Comparison of ENCODE assay signal across 15 mouse cellular contexts in the genomic region with DNA sequence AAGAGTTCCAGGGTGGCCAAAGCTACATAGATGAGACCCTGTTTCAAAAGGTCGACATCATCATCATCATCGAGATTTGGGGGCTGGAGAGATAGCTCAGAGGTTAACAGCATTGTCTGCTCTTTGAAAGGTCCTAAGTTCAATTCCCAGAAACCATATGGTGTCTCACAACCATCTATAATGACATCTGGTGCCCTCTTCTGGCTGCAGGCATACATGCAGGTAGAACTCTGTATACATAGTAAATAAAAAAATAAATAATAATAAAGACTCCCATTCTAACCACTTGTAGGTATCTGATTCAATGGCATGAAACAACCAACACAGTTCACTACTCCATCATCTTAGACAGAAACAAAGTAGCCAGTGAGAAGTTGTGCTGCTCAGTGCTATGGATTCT. TPM values are rescaled to one million over a fixed set of nuclear protein-coding genes. Genes with fewer than 3 reads are reported as not detected.
DNase-seq lines count a peak whose midpoint lies in the region; ATAC-seq and TF ChIP-seq lines count a peak whose summit lies in the region.
"Had no signal": no experiment of that assay in that cellular context is flagged by ENCODE, and none has a peak within 500 bp of the region (broad histone marks: within the 10 kb centered on the region; RNA-seq: fewer than 3 reads in every experiment).

No protein-coding gene starts in this region.

- no peaks in the 10 kb centered on the region for H3K36me3 ChIP-seq in hindbrain, postnatal 0 days (ENCODE audit: insufficient read depth, low read length)
- H3K36me3 ChIP-seq in hindbrain, embryonic 12.5 days = no peaks in the 10 kb centered on the region
- no peaks in the 10 kb centered on the region for H3K36me3 ChIP-seq in midbrain, postnatal 0 days (ENCODE audit: insufficient read depth, low read length)
- no peaks in the 10 kb centered on the region for H3K36me3 ChIP-seq in midbrain, embryonic 11.5 days (ENCODE audit: control insufficient read depth, insufficient read depth, low read length)
- peaks cover 0 to 2% of the 10 kb centered on the region in 2 experiments; a peak in 1 of 4 replicates for H3K36me3 ChIP-seq in MEL (ENCODE audit: control insufficient read depth in 1 of 2, insufficient read depth in 2 of 2, low read length in 2 of 2)
- H3K36me3 ChIP-seq in stomach, postnatal 0 days (ENCODE audit: control insufficient read depth, insufficient read depth, low read length) = no peaks in the 10 kb centered on the region
- H3K36me3 ChIP-seq in neural tube, embryonic 15.5 days = no peaks in the 10 kb centered on the region
- H3K36me3 ChIP-seq: forebrain, embryonic 15.5 days; midbrain, embryonic 10.5 days had no signal

- no peak overlapping the region for H3K4me2 ChIP-seq in hindbrain, postnatal 0 days (ENCODE audit: low read depth, low read length)
- no peak overlapping the region for H3K4me2 ChIP-seq in hindbrain, embryonic 12.5 days (replicated peaks)
- H3K4me2 ChIP-seq in midbrain, postnatal 0 days (ENCODE audit: low read depth, low read length, poor library complexity, severe bottlenecking) = no peak overlapping the region
- no peak overlapping the region for H3K4me2 ChIP-seq in midbrain, embryonic 11.5 days
- no peak overlapping the region for H3K4me2 ChIP-seq in stomach, postnatal 0 days (replicated peaks; ENCODE audit: low read depth)
- no peak overlapping the region for H3K4me2 ChIP-seq in neural tube, embryonic 15.5 days
- H3K4me2 ChIP-seq: forebrain, embryonic 15.5 days had no signal

- 42% methylated on average over 2 of the region's 2 CpGs for WGBS in hindbrain, postnatal 0 days
- 41% methylated on average over 2 of the region's 2 CpGs for WGBS in hindbrain, embryonic 12.5 days
- 42% methylated on average over 2 of the region's 2 CpGs for WGBS in midbrain, postnatal 0 days
- WGBS in midbrain, embryonic 11.5 days = 48% methylated on average over 2 of the region's 2 CpGs
- 44% methylated on average over 2 of the region's 2 CpGs for WGBS in stomach, postnatal 0 days
- WGBS in neural tube, embryonic 15.5 days = 54% methylated on average over 2 of the region's 2 CpGs

- H3K4me3 ChIP-seq in hindbrain, postnatal 0 days (ENCODE audit: low read length) = no peak overlapping the region
- no peak overlapping the region for H3K4me3 ChIP-seq in hindbrain, embryonic 12.5 days
- no peak overlapping the region for H3K4me3 ChIP-seq in midbrain, postnatal 0 days (ENCODE audit: low read depth, low read length)
- H3K4me3 ChIP-seq in midbrain, embryonic 11.5 days (ENCODE audit: low read depth, low read length) = no peak overlapping the region
- H3K4me3 ChIP-seq in MEL (ENCODE audit: control insufficient read depth in 1 of 2, insufficient read depth in 1 of 2, low read depth in 2 of 2, low read length in 2 of 2) = no peak overlapping the region
- no peak overlapping the region for H3K4me3 ChIP-seq in stomach, postnatal 0 days (ENCODE audit: low read depth, low read length)
- H3K4me3 ChIP-seq in neural tube, embryonic 15.5 days (replicated peaks) = no peak overlapping the region
- H3K4me3 ChIP-seq: forebrain, embryonic 15.5 days; midbrain, embryonic 10.5 days had no signal

- no peak overlapping the region for H3K27ac ChIP-seq in hindbrain, postnatal 0 days
- H3K27ac ChIP-seq in hindbrain, embryonic 12.5 days = no peak overlapping the region
- no peak overlapping the region for H3K27ac ChIP-seq in midbrain, postnatal 0 days (ENCODE audit: low read depth, low read length)
- H3K27ac ChIP-seq in midbrain, embryonic 11.5 days (ENCODE audit: low read depth, low read length) = no peak overlapping the region
- no peak overlapping the region for H3K27ac ChIP-seq in MEL (ENCODE audit: control insufficient read depth, low read depth, low read length)
- H3K27ac ChIP-seq in stomach, postnatal 0 days (replicated peaks) = no peak overlapping the region
- no peak overlapping the region for H3K27ac ChIP-seq in neural tube, embryonic 15.5 days (replicated peaks)
- H3K27ac ChIP-seq: forebrain, embryonic 15.5 days; midbrain, embryonic 10.5 days had no signal

- TF ChIP-seq CTCF in hindbrain, postnatal 0 days (IDR thresholded peaks at IDR 0.05; ENCODE audit: low read depth) = peak; percentile 41
- peak; percentile 52 for TF ChIP-seq CTCF in midbrain, postnatal 0 days (IDR thresholded peaks at IDR 0.05)
- TF ChIP-seq CTCF in MEL (IDR thresholded peaks at IDR 0.05 in 2 of 3, conservative IDR thresholded peaks at IDR 0.05 in 1 of 3; ENCODE audit: control insufficient read depth in 1 of 3, insufficient read depth in 1 of 3, low read depth in 2 of 3, low read length in 3 of 3, poor library complexity in 1 of 3, severe bottlenecking in 1 of 3) = peak in 2 of 3 experiments; percentile 36 to 63; a peak in 4 of 6 replicates
- TF ChIP-seq CTCF in stomach, postnatal 0 days (IDR thresholded peaks at IDR 0.05; ENCODE audit: low read depth) = peak; percentile 62

- no peaks in the 10 kb centered on the region for H3K9me3 ChIP-seq in hindbrain, postnatal 0 days (ENCODE audit: low read length)
- H3K9me3 ChIP-seq in hindbrain, embryonic 12.5 days (replicated peaks) = no peaks in the 10 kb centered on the region
- H3K9me3 ChIP-seq in midbrain, postnatal 0 days (ENCODE audit: low read length) = no peaks in the 10 kb centered on the region
- H3K9me3 ChIP-seq in midbrain, embryonic 11.5 days (ENCODE audit: control insufficient read depth, low read length) = no peaks in the 10 kb centered on the region
- no peaks in the 10 kb centered on the region for H3K9me3 ChIP-seq in MEL (replicated peaks; ENCODE audit: insufficient read depth, low read length)
- no peaks in the 10 kb centered on the region for H3K9me3 ChIP-seq in stomach, postnatal 0 days (ENCODE audit: control insufficient read depth, low read length)
- H3K9me3 ChIP-seq in neural tube, embryonic 15.5 days (replicated peaks) = no peaks in the 10 kb centered on the region
- H3K9me3 ChIP-seq: forebrain, embryonic 15.5 days; midbrain, embryonic 10.5 days had no signal

- no peak for TF ChIP-seq POLR2A in MEL (IDR thresholded peaks at IDR 0.05; ENCODE audit: control insufficient read depth in 1 of 2, insufficient read depth in 1 of 2, low read depth in 1 of 2, low read length in 2 of 2, poor library complexity in 1 of 2)

- TF ChIP-seq EP300 in MEL (IDR thresholded peaks at IDR 0.05; ENCODE audit: low read depth in 1 of 2, low read length in 2 of 2) = no peak
- TF ChIP-seq EP300 in stomach, postnatal 0 days (optimal IDR thresholded peaks at IDR 0.05) = no peak

- no peak overlapping the region for H3K9ac ChIP-seq in hindbrain, postnatal 0 days (replicated peaks; ENCODE audit: low read length)
- H3K9ac ChIP-seq in hindbrain, embryonic 12.5 days = no peak overlapping the region
- H3K9ac ChIP-seq in midbrain, postnatal 0 days (replicated peaks; ENCODE audit: low read length, poor library complexity, severe bottlenecking) = no peak overlapping the region
- H3K9ac ChIP-seq in midbrain, embryonic 11.5 days (ENCODE audit: low read length) = no peak overlapping the region
- no peak overlapping the region for H3K9ac ChIP-seq in MEL (ENCODE audit: control insufficient read depth, low read depth, low read length, poor library complexity, severe bottlenecking)
- no peak overlapping the region for H3K9ac ChIP-seq in stomach, postnatal 0 days (ENCODE audit: low read length)
- no peak overlapping the region for H3K9ac ChIP-seq in neural tube, embryonic 15.5 days (replicated peaks)
- H3K9ac ChIP-seq: forebrain, embryonic 15.5 days had no signal

- ATAC-seq in hindbrain, postnatal 0 days = no peak
- ATAC-seq in hindbrain, embryonic 12.5 days (ENCODE audit: low FRiP score) = no peak
- no peak for ATAC-seq in midbrain, postnatal 0 days (ENCODE audit: low FRiP score)
- ATAC-seq in midbrain, embryonic 11.5 days (ENCODE audit: low FRiP score) = no peak
- ATAC-seq in stomach, postnatal 0 days (ENCODE audit: low FRiP score, low TSS enrichment) = no peak
- no peak for ATAC-seq in neural tube, embryonic 15.5 days (ENCODE audit: low FRiP score)
- ATAC-seq: forebrain, embryonic 15.5 days had no signal

- no peaks in the 10 kb centered on the region for H3K79me2 ChIP-seq in MEL (ENCODE audit: control insufficient read depth, insufficient read depth, low read length, poor library complexity)

- no peaks in the 10 kb centered on the region for H3K4me1 ChIP-seq in hindbrain, postnatal 0 days (ENCODE audit: insufficient read depth, low read length)
- H3K4me1 ChIP-seq in hindbrain, embryonic 12.5 days = no peaks in the 10 kb centered on the region
- H3K4me1 ChIP-seq in midbrain, postnatal 0 days (ENCODE audit: insufficient read depth, low read length) = no peaks in the 10 kb centered on the region
- no peaks in the 10 kb centered on the region for H3K4me1 ChIP-seq in midbrain, embryonic 11.5 days (ENCODE audit: control insufficient read depth, insufficient read depth, low read length)
- H3K4me1 ChIP-seq in MEL (ENCODE audit: control insufficient read depth in 1 of 2, insufficient read depth in 2 of 2, low read length in 2 of 2) = peaks cover 5 to 6% of the 10 kb centered on the region in 2 experiments; a peak in 3 of 4 replicates
- no peaks in the 10 kb centered on the region for H3K4me1 ChIP-seq in stomach, postnatal 0 days (replicated peaks; ENCODE audit: control insufficient read depth, insufficient read depth)
- no peaks in the 10 kb centered on the region for H3K4me1 ChIP-seq in neural tube, embryonic 15.5 days
- H3K4me1 ChIP-seq: forebrain, embryonic 15.5 days; midbrain, embryonic 10.5 days had no signal

- no peak for DNase-seq in hindbrain, postnatal 0 days (ENCODE audit: low spot score)
- no peak for DNase-seq in midbrain, postnatal 0 days (ENCODE audit: low spot score)
- no peak for DNase-seq in midbrain, embryonic 11.5 days (ENCODE audit: low spot score, missing footprints)
- DNase-seq in MEL (ENCODE audit: low read depth, low spot score) = peak; percentile 64
- DNase-seq in stomach, postnatal 0 days (ENCODE audit: low spot score) = no peak
- no peak for DNase-seq in layer of hippocampus, adult 9-11 months
- DNase-seq: adrenal gland, adult 2 months had no signal

- peak; percentile 63 for TF ChIP-seq RAD21 in MEL (IDR thresholded peaks at IDR 0.05; ENCODE audit: low read depth, low read length)

- no peaks in the 10 kb centered on the region for H3K27me3 ChIP-seq in hindbrain, postnatal 0 days (ENCODE audit: insufficient read depth, low read length)
- H3K27me3 ChIP-seq in hindbrain, embryonic 12.5 days = no peaks in the 10 kb centered on the region
- H3K27me3 ChIP-seq in midbrain, postnatal 0 days (ENCODE audit: insufficient read depth, low read length) = no peaks in the 10 kb centered on the region
- no peaks in the 10 kb centered on the region for H3K27me3 ChIP-seq in midbrain, embryonic 11.5 days (ENCODE audit: control insufficient read depth, insufficient read depth, low read length)
- H3K27me3 ChIP-seq in MEL (ENCODE audit: control insufficient read depth in 1 of 2, insufficient read depth in 2 of 2, low read length in 2 of 2) = no peaks in the 10 kb centered on the region
- H3K27me3 ChIP-seq in stomach, postnatal 0 days (ENCODE audit: control insufficient read depth, insufficient read depth, low read length) = no peaks in the 10 kb centered on the region
- no peaks in the 10 kb centered on the region for H3K27me3 ChIP-seq in neural tube, embryonic 15.5 days (replicated peaks)
- H3K27me3 ChIP-seq: forebrain, embryonic 15.5 days had no signal

RNA-seq across cellular contexts. Expression of gene Nrarp, which starts 23.6 kb away (rescaled TPM):
- 50.8 and 58.0 TPM in 2 replicates for total RNA-seq in hindbrain, postnatal 0 days (2014; rRNA removed)
- polyA plus RNA-seq in hindbrain, postnatal 0 days (2015; fragmentation: Nextera tagmentation; extraction: Ambion mirVana) = 14.2 and 14.7 TPM in 2 replicates
- polyA plus RNA-seq in hindbrain, embryonic 12.5 days (2016; fragmentation: Nextera tagmentation; extraction: Ambion mirVana) = 70.9 and 76.4 TPM in 2 replicates
- total RNA-seq in midbrain, postnatal 0 days (2014; rRNA removed) = 49.2 and 49.9 TPM in 2 replicates
- 16.1 and 16.5 TPM in 2 replicates for polyA plus RNA-seq in midbrain, postnatal 0 days (2015; fragmentation: Nextera tagmentation; extraction: Ambion mirVana)
- 60.3 and 63.9 TPM in 2 replicates for polyA plus RNA-seq in midbrain, embryonic 11.5 days (2014; fragmentation: Nextera tagmentation; extraction: Ambion mirVana)
- 6.3 and 6.5 TPM in 2 replicates for total RNA-seq in MEL (2012; rRNA removed)
- 10 to 100 TPM in 1 of 2 experiments, not detected in 1; 12.3 TPM for polyA plus RNA-seq in MEL (2012; ENCODE audit: insufficient read depth in 1 of 2, insufficient read length in 2 of 2, low read depth in 1 of 2, low replicate concordance in 2 of 2, missing spikeins in 1 of 2)
- 25.3 and 25.6 TPM in 2 replicates for polyA plus RNA-seq in stomach, postnatal 0 days (2015; fragmentation: Nextera tagmentation; extraction: Ambion mirVana)
- polyA plus RNA-seq in neural tube, embryonic 15.5 days (2015; fragmentation: Nextera tagmentation; extraction: Ambion mirVana) = 15.0 and 16.8 TPM in 2 replicates

RNA-seq across cellular contexts. Expression of gene Tor4a, which starts 39.7 kb away (rescaled TPM):
- 4.0 and 4.7 TPM in 2 replicates for total RNA-seq in hindbrain, postnatal 0 days (2014; rRNA removed)
- polyA plus RNA-seq in hindbrain, postnatal 0 days (2015; fragmentation: Nextera tagmentation; extraction: Ambion mirVana) = 1.2 and 1.9 TPM in 2 replicates
- 1.8 and 2.4 TPM in 2 replicates for polyA plus RNA-seq in hindbrain, embryonic 12.5 days (2016; fragmentation: Nextera tagmentation; extraction: Ambion mirVana)
- total RNA-seq in midbrain, postnatal 0 days (2014; rRNA removed) = 1.7 and 3.5 TPM in 2 replicates
- polyA plus RNA-seq in midbrain, postnatal 0 days (2015; fragmentation: Nextera tagmentation; extraction: Ambion mirVana) = 0.98 and 1.3 TPM in 2 replicates
- 1.4 and 1.5 TPM in 2 replicates for polyA plus RNA-seq in midbrain, embryonic 11.5 days (2014; fragmentation: Nextera tagmentation; extraction: Ambion mirVana)
- 7.6 and 9.1 TPM in 2 replicates for total RNA-seq in MEL (2012; rRNA removed)
- polyA plus RNA-seq in MEL (2012; ENCODE audit: insufficient read depth in 1 of 2, insufficient read length in 2 of 2, low read depth in 1 of 2, low replicate concordance in 2 of 2, missing spikeins in 1 of 2) = 10 to 100 TPM in 1 of 2 experiments, not detected in 1; 13.7 TPM
- polyA plus RNA-seq in stomach, postnatal 0 days (2015; fragmentation: Nextera tagmentation; extraction: Ambion mirVana) = 13.1 and 13.7 TPM in 2 replicates
- polyA plus RNA-seq in neural tube, embryonic 15.5 days (2015; fragmentation: Nextera tagmentation; extraction: Ambion mirVana) = 1.6 and 5.9 TPM in 2 replicates

RNA-seq across cellular contexts. Expression of gene Nelfb, which starts 54.3 kb away (rescaled TPM):
- 90.3 and 117 TPM in 2 replicates for total RNA-seq in hindbrain, postnatal 0 days (2014; rRNA removed)
- 82.0 and 82.8 TPM in 2 replicates for polyA plus RNA-seq in hindbrain, postnatal 0 days (2015; fragmentation: Nextera tagmentation; extraction: Ambion mirVana)
- polyA plus RNA-seq in hindbrain, embryonic 12.5 days (2016; fragmentation: Nextera tagmentation; extraction: Ambion mirVana) = 107 and 117 TPM in 2 replicates
- 87.0 and 101 TPM in 2 replicates for total RNA-seq in midbrain, postnatal 0 days (2014; rRNA removed)
- 90.4 TPM in 2 replicates for polyA plus RNA-seq in midbrain, postnatal 0 days (2015; fragmentation: Nextera tagmentation; extraction: Ambion mirVana)
- 96.4 and 102 TPM in 2 replicates for polyA plus RNA-seq in midbrain, embryonic 11.5 days (2014; fragmentation: Nextera tagmentation; extraction: Ambion mirVana)
- 62.9 and 63.1 TPM in 2 replicates for total RNA-seq in MEL (2012; rRNA removed)
- 10 to 100 TPM in 1 of 2 experiments, not detected in 1; 83.5 TPM for polyA plus RNA-seq in MEL (2012; ENCODE audit: insufficient read depth in 1 of 2, insufficient read length in 2 of 2, low read depth in 1 of 2, low replicate concordance in 2 of 2, missing spikeins in 1 of 2)
- 58.6 and 59.1 TPM in 2 replicates for polyA plus RNA-seq in stomach, postnatal 0 days (2015; fragmentation: Nextera tagmentation; extraction: Ambion mirVana)
- polyA plus RNA-seq in neural tube, embryonic 15.5 days (2015; fragmentation: Nextera tagmentation; extraction: Ambion mirVana) = 101 and 105 TPM in 2 replicates

RNA-seq across cellular contexts. Expression of gene Stpg3, which starts 57.4 kb away (rescaled TPM):
- not detected in 2 replicates for total RNA-seq in hindbrain, postnatal 0 days (2014; rRNA removed)
- polyA plus RNA-seq in hindbrain, postnatal 0 days (2015; fragmentation: Nextera tagmentation; extraction: Ambion mirVana) = not detected in 2 replicates
- polyA plus RNA-seq in hindbrain, embryonic 12.5 days (2016; fragmentation: Nextera tagmentation; extraction: Ambion mirVana) = not detected in 2 replicates
- 0.38 TPM in 1 of 2 replicates, not detected in the other for total RNA-seq in midbrain, postnatal 0 days (2014; rRNA removed)
- polyA plus RNA-seq in midbrain, postnatal 0 days (2015; fragmentation: Nextera tagmentation; extraction: Ambion mirVana) = not detected in 2 replicates
- polyA plus RNA-seq in midbrain, embryonic 11.5 days (2014; fragmentation: Nextera tagmentation; extraction: Ambion mirVana) = not detected in 2 replicates
- total RNA-seq in MEL (2012; rRNA removed) = not detected in 2 replicates
- under 1 TPM in 1 of 2 experiments, not detected in 1; 0.07 TPM for polyA plus RNA-seq in MEL (2012; ENCODE audit: insufficient read depth in 1 of 2, insufficient read length in 2 of 2, low read depth in 1 of 2, low replicate concordance in 2 of 2, missing spikeins in 1 of 2)
- polyA plus RNA-seq in stomach, postnatal 0 days (2015; fragmentation: Nextera tagmentation; extraction: Ambion mirVana) = not detected in 2 replicates
- polyA plus RNA-seq in neural tube, embryonic 15.5 days (2015; fragmentation: Nextera tagmentation; extraction: Ambion mirVana) = not detected in 2 replicates
- total RNA-seq: adrenal gland, adult 2 months; heart, postnatal 10 days; left cerebral cortex, postnatal 10 days had no signal
- polyA plus RNA-seq: adrenal gland, adult 2 months; forebrain, embryonic 15.5 days; inflammation-experienced regulatory T-cells, adult 6 months; liver, embryonic 16.5 days; midbrain, embryonic 10.5 days had no signal
